Mouse (Mus musculus): ENCODE results near the gene Olfr1392.
"Not testable (repeated sequence)": the region's sequence is repeated elsewhere in the genome, so short reads cannot be mapped to it uniquely, and the experiment has no call there.

Gene Olfr1392

GRCm38 (mm10) chr11:49284982-49285381 is at the start of gene Olfr1392:
Gene Olfr1392 (plus strand): TSS chr11:49285282.
- DNase-seq (ENCODE audit: low read depth) = not testable (repeated sequence)

GRCm38 (mm10) chr11:49235459-49236207 is 49.4 kb upstream of the Olfr1392 start:
- no peak for DNase-seq (ENCODE audit: low read depth)

- DNase-seq (ENCODE audit: low read depth) = no peak
Observed at GRCm38 (mm10) chr11:49236891-49237290, 48.2 kb upstream of the Olfr1392 start.

- DNase-seq (ENCODE audit: low read depth) = no peak
Observed at GRCm38 (mm10) chr11:49237532-49237931, 47.5 kb upstream of the Olfr1392 start.

GRCm38 (mm10) chr11:49240310-49240709 is 44.8 kb upstream of the Olfr1392 start:
- no peak for DNase-seq (ENCODE audit: low read depth)

- peak; percentile 20 for DNase-seq (ENCODE audit: low read depth)
Observed at GRCm38 (mm10) chr11:49240874-49241273, 44.2 kb upstream of the Olfr1392 start.

- no peak for DNase-seq (ENCODE audit: low read depth)
Observed at GRCm38 (mm10) chr11:49241471-49241870, 43.6 kb upstream of the Olfr1392 start.

GRCm38 (mm10) chr11:49242944-49243626 is 42.0 kb upstream of the Olfr1392 start:
- no peak for DNase-seq (ENCODE audit: low read depth)

GRCm38 (mm10) chr11:49243727-49244594 is 41.1 kb upstream of the Olfr1392 start, which contains the start of gene Mgat1:
Gene Mgat1 (plus strand): TSS chr11:49244191.
- DNase-seq (ENCODE audit: low read depth) = peak; percentile 96

GRCm38 (mm10) chr11:49244595-49244930 is 40.5 kb upstream of the Olfr1392 start:
- no peak for DNase-seq (ENCODE audit: low read depth)

- peak; percentile 62 for DNase-seq (ENCODE audit: low read depth)
Observed at GRCm38 (mm10) chr11:49245176-49245575, 39.9 kb upstream of the Olfr1392 start.

GRCm38 (mm10) chr11:49245634-49246415 is 39.3 kb upstream of the Olfr1392 start:
- no peak for DNase-seq (ENCODE audit: low read depth)

- DNase-seq (ENCODE audit: low read depth) = no peak
Observed at GRCm38 (mm10) chr11:49246523-49246922, 38.6 kb upstream of the Olfr1392 start.

- peak; percentile 74 for DNase-seq (ENCODE audit: low read depth)
Observed at GRCm38 (mm10) chr11:49247255-49247654, 37.8 kb upstream of the Olfr1392 start.

- peak; percentile 72 for DNase-seq (ENCODE audit: low read depth)
Observed at GRCm38 (mm10) chr11:49248226-49248973, 36.7 kb upstream of the Olfr1392 start.

- DNase-seq (ENCODE audit: low read depth) = peak; percentile 64
Observed at GRCm38 (mm10) chr11:49248974-49249700, 35.9 kb upstream of the Olfr1392 start.

- peak; percentile 84 for DNase-seq (ENCODE audit: low read depth)
Observed at GRCm38 (mm10) chr11:49249811-49250421, 35.2 kb upstream of the Olfr1392 start.

- peak; percentile 86 for DNase-seq (ENCODE audit: low read depth)
Observed at GRCm38 (mm10) chr11:49250422-49251379, 34.4 kb upstream of the Olfr1392 start.

GRCm38 (mm10) chr11:49251380-49251761 is 33.7 kb upstream of the Olfr1392 start:
- no peak for DNase-seq (ENCODE audit: low read depth)
